Mouse (Mus musculus) CH12F3 (cell line): ENCODE results near the gene Olfr1245.
"Not testable (repeated sequence)": the region's sequence is repeated elsewhere in the genome, so short reads cannot be mapped to it uniquely, and the experiment has no call there.

Experiments used
- in situ Hi-C: fragments of 300-500 bp; cut with MboI; formaldehyde crosslinking; loops from 2 replicates; pipeline ENCODE4 v1.14.3; 2020; ENCODE audit warnings: low sequenced_read_pairs

Olfr1245 gene

DNA sequence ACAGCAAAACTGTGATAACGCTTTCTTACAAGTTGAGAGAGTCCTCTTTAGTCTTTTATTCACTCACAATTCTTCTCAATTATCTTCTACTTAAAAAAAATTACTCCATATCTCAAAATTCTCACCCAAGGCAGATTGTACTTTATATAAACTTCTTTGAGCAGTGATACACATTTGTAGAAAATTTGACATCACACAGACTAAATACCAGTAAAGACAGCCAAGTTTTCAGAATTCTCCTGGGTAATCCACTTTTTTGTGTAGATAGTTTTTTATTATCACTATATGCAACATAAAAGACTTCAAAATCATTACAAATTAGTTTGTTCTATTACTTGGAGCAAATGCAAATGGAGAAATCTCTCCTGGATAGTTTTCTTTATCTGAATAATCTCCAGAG lies at the start of gene Olfr1245:
TSS of gene Olfr1245 (minus strand) at position 101 of the 400 bp plus-strand sequence.
- in situ Hi-C loops: no loop called here

DNA sequence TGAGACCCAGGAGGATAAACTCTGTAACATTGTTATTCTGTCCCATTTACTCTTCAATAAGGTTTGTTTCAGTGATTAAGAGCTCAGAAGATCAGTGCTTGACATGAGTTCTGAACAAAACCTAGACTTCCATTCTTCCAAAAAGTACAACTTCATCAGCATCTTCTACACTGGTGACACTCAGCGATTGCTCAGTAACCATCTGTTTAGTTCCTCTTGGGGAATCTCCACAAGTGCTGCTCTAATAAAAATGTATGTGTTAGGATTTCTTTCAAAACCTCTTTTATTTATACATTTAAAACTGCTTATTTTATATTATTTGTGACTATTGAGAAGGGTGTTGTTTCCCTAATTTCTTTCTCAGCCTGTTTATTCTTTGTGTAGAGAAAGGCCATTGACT lies 39.9 kb upstream of the Olfr1245 start, which contains the start of gene Olfr1248:
TSS of gene Olfr1248 (minus strand) at position 101 of the 400 bp plus-strand sequence.
- in situ Hi-C loops: not testable (repeated sequence)

DNA sequence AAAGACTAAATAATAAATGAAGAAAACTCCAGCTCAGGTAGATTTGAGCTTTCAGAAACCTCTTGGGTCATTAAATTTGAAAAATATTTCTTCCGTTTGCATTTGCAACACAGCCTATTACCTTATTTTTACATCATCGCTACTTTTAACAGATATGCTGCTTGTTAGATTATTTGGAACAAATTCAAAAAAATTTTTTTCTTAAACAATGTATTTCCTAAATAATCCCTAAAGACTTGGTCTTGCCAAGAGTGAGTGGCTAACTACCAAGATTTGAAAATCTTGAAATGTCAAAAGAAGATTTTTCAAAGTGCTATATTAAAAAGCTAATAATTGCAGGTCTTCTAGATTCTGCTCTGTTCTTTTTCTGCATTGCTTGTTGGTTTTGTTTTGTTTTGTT lies 35.8 kb upstream of the Olfr1245 start, which contains the start of gene Olfr1247:
TSS of gene Olfr1247 (minus strand) at position 101 of the 400 bp plus-strand sequence.
- in situ Hi-C loops: no loop called here

DNA sequence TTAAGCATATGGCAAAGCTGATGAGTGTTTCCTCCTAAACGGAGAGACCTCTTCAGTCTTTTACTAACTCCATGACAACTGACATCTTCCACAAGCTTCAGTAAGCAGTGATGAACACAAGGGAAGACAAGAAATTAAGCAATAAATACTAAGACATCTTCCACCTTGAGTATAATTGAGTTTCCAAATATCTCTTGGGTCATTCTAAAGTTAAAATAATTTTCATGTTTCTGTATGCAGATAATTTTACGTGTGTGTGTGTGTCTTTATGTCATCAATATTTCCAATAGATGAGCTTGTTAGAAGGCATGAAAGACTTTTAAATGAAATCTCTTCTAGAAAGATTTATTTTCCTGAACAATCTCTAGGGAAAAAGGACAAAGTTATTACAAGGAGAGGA lies 14.8 kb upstream of the Olfr1245 start, which contains the start of gene Olfr1246:
TSS of gene Olfr1246 (minus strand) at position 101 of the 400 bp plus-strand sequence.
- in situ Hi-C loops: no loop called here

DNA sequence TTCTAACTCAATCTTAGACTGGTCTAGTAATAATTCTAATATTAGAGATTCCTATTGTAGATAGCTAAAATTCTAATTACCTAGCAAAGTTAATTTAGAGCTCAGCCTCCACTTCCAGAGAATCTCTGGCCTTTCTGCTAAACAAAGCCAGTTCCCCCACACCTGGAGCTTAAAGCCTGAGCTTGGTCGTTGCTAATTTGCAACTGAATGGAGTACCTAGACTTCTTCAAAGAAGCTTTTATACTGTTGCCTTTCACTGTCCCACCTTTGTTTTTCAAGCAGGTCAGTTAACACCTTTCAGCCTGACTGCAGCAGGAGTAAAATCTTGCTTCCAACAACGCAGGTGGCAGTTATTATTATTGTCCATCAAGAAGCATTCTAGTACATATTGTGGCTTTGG lies 15.5 kb downstream of the Olfr1245 start:
- in situ Hi-C loops: not testable (repeated sequence)

DNA sequence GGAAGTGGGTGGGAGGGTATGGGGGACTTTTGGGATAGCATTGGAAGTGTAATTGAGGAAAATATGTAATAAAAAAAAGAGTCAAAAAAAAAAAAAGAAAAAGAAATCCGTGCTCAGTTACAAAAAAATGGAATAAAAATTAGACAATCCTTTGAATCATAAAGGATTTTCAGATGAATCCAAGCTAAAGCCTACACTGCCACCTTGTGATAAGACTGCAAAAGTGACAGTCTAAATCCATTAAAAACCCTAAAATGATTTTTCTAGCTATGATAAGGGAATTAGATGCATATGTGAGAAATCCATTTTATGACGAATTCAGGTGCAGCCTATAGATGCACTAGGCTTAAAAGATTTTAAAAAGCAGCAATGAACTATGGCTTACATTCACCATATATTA lies 33.7 kb downstream of the Olfr1245 start:
- in situ Hi-C loops: no loop called here

DNA sequence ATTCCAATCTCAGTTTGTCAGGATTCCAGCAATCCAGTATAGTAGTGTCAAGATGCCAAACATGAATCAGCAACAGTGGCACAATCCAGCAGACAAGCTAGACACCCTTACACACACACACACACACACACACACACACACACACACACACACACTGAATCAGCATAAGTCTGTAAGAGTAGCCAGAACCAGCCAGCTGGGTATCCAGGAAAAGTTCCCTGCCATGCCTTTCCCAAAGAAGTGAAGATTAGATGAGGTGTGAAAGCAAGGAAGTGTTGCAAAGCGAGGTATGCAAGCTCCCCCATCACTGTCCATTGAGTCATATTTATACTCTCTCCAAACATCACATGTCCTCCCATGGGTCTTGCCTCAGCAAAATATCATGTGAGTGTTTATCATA lies 38.3 kb downstream of the Olfr1245 start:
- in situ Hi-C loops: no loop called here

DNA sequence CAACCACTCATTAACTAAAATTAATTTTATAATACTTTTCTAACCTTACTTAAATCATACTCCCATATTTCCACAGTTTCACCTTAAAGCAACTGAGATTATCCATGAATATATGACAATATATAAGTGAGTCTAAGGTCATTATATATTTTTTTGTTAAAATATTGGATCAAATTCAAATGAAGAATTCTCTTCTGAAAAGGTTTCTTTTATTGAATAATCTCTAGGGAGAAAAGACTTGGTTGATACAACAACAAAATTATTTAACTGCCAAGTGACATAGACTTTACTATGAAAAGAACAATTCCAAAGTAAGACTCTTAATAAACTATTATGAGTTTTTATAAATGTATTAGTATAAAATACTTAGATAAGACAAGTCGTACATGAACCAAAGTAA lies 46.9 kb downstream of the Olfr1245 start, which contains the start of gene Olfr1243:
TSS of gene Olfr1243 (minus strand) at position 101 of the 400 bp plus-strand sequence.
- in situ Hi-C loops: no loop called here
